Mouse (Mus musculus) intestine, embryonic 14.5 days (tissue): ENCODE results near the gene Gm15319. TPM values are rescaled to one million over a fixed set of nuclear protein-coding genes. Genes with fewer than 3 reads are reported as not detected.
A peak's percentile ranks its signal among the peaks of the same experiment; 100 is the strongest.
"Not testable (repeated sequence)": the region's sequence is repeated elsewhere in the genome, so short reads cannot be mapped to it uniquely, and the experiment has no call there.

ENCODE experiments used
- ATAC-seq: fragments of 200-750 bp; cut with Nextera tagmentation; replicated peaks from 2 replicates; pipeline ENCODE4 v1.8.0; 2017; ENCODE audit warnings: low read depth, moderate number of reproducible peaks, moderate TSS enrichment, moderate library complexity; ENCODE audit not compliant: low FRiP score, low TSS enrichment
- DNase-seq: peaks from one replicate; pipeline ENCODE4 v3.0.0-alpha.2; 2018; ENCODE audit warnings: low spot score
- H3K27ac ChIP-seq: fragments of 300-500 bp; sonication (generic); 2 replicates; pipeline ENCODE4 v1.5.1; 2014; ENCODE audit warnings: low read depth, mild to moderate bottlenecking, control low read depth
- H3K27me3 ChIP-seq: fragments of 300-500 bp; sonication (generic); replicated peaks from 2 replicates; pipeline ENCODE4 v1.6.1; 2014; ENCODE audit warnings: low read length, control low read depth; ENCODE audit not compliant: control insufficient read depth, insufficient read depth
- H3K36me3 ChIP-seq: fragments of 300-500 bp; sonication (generic); 2 replicates; pipeline ENCODE4 v1.6.1; 2014; ENCODE audit warnings: low read length, control low read depth; ENCODE audit not compliant: control insufficient read depth, insufficient read depth
- H3K4me1 ChIP-seq: fragments of 300-500 bp; sonication (generic); replicated peaks from 2 replicates; pipeline ENCODE4 v1.6.1; 2014; ENCODE audit warnings: low read length, control low read depth, mixed read lengths; ENCODE audit not compliant: control insufficient read depth, insufficient read depth
- H3K4me2 ChIP-seq: fragments of 300-500 bp; sonication (generic); 2 replicates; pipeline ENCODE4 v1.6.1; 2014; ENCODE audit warnings: low read length
- H3K4me3 ChIP-seq: fragments of 300-500 bp; sonication (generic); 2 replicates; pipeline ENCODE4 v1.5.1; 2014; ENCODE audit warnings: low read depth, low read length, control low read depth, mixed read lengths
- H3K9ac ChIP-seq: fragments of 300-500 bp; sonication (generic); 2 replicates; pipeline ENCODE4 v1.6.1; 2014; ENCODE audit warnings: mild to moderate bottlenecking, low read length
- H3K9me3 ChIP-seq: fragments of 300-500 bp; sonication (generic); 2 replicates; pipeline ENCODE4 v1.6.1; 2016; ENCODE audit warnings: low read length, control low read depth; ENCODE audit not compliant: control insufficient read depth
- WGBS: fragments of 180-500 bp; shearing (Covaris S2); extraction: QIAGEN DNeasy Blood & Tissue Kit; methylation state at CpG from one replicate; pipeline ENCODE4 v1.1.7; 2014; 5-methylcytosine and 5-hydroxymethylcytosine counted together
- polyA plus RNA-seq: library from polyadenylated mRNA; unstranded; fragments of >200 nt; fragmentation: Nextera tagmentation; extraction: Ambion mirVana; gene quantifications from 2 replicates; pipeline ENCODE4 v1.2.1, GENCODE M21; 2014

Gene Gm15319
- polyA plus RNA-seq, 1 experiment from 2014 or later: 0.72 TPM

- H3K36me3 ChIP-seq, H3K27me3 ChIP-seq, ATAC-seq, H3K9me3 ChIP-seq, H3K27ac ChIP-seq, H3K4me2 ChIP-seq, H3K4me3 ChIP-seq, DNase-seq, H3K9ac ChIP-seq, H3K4me1 ChIP-seq: not testable (repeated sequence)
- 80% methylated on average over 5 of the region's 5 CpGs for WGBS
Observed at GRCm38 (mm10) chr8:20356386-20356785, 6.6 kb downstream of the Gm15319 start.

DNA sequence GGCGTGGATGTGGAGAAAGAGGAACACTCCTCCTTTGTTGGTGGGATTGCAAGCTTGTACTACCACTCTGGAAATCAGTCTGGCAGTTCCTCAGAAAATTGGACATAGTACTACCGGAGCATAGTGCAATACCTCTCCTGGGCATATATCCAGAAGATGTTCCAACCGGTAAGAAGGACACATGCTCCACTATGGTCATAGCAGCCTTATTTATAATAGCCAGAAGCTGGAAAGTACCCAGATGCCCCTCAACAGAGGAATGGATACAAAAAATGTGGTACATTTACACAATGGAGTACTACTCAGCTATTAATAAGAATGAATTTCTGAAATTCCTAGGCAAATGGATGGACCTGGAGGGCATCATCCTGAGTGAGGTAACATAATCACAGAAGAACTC is 9.4 kb downstream of the Gm15319 start:
- H3K36me3 ChIP-seq, H3K4me3 ChIP-seq, DNase-seq, ATAC-seq, H3K4me1 ChIP-seq, H3K27me3 ChIP-seq, H3K9ac ChIP-seq, H3K27ac ChIP-seq, H3K9me3 ChIP-seq, H3K4me2 ChIP-seq: not testable (repeated sequence)
- 95% methylated on average over 1 of the region's 3 CpGs for WGBS

DNA sequence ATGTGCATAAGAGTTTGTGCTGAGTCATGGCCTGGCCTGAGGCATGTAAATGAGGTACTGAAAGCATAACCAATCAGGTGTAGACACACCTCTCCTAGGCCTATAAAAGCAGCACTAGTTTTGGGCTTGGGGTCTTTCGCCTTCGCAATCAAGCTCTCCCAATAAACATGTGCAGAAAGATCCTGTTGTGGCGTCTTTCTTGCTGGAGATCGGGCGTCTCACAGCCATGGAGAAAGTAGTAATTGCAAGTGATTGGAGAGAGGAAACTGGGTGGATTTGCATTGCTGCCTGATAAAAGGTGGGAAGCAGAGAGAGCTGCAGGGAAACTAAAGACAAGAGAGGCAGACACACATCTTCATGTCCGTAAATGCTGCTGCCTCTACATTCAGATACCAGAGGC is 60.3 kb downstream of the Gm15319 start:
- H3K4me3 ChIP-seq, H3K9me3 ChIP-seq, DNase-seq, H3K4me2 ChIP-seq, H3K27me3 ChIP-seq, ATAC-seq, H3K4me1 ChIP-seq, H3K27ac ChIP-seq, H3K36me3 ChIP-seq, H3K9ac ChIP-seq: not testable (repeated sequence)
- 95% methylated on average over 5 of the region's 6 CpGs for WGBS

- not testable (repeated sequence) for H3K27ac ChIP-seq, H3K4me3 ChIP-seq, H3K9me3 ChIP-seq, H3K27me3 ChIP-seq, H3K4me1 ChIP-seq, H3K9ac ChIP-seq, H3K36me3 ChIP-seq, DNase-seq, ATAC-seq, H3K4me2 ChIP-seq
- 78% methylated on average over 4 of the region's 4 CpGs for WGBS
Observed at GRCm38 (mm10) chr8:20300042-20300441, 63.0 kb downstream of the Gm15319 start.

DNA sequence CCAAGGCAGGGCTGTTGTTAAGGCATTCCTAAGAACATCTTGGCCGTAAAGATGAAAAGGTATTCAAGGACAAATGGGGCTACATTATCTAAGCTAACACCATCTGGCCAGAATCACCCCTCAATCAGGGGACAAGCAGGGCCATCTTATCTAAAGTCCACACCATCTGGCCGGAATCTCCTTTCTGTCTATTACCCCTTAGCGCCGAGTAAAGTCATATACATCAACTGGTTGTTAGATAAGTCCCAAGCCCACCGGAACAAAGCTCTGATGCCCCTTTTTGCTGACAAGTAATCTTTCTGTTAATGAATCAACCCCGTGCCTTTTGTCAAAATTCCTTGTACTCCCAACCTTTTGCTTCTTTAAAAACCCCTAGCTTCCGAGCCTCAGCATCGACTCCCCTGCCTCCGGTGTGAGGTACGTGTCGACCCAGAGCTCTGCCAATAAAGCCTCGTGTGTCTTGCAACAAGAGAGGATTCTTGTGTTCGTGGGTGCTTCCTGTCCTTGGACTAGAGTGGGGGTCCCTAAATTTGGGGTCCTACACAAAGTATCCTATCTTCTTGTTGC is 65.0 kb downstream of the Gm15319 start:
- H3K4me3 ChIP-seq, H3K27ac ChIP-seq, H3K9ac ChIP-seq, H3K4me2 ChIP-seq, DNase-seq, H3K27me3 ChIP-seq, H3K36me3 ChIP-seq, H3K9me3 ChIP-seq, ATAC-seq, H3K4me1 ChIP-seq: not testable (repeated sequence)
- WGBS: 83% methylated on average over 12 of the region's 13 CpGs

- ATAC-seq (peak; percentile 98), DNase-seq (peak; percentile 91)
- H3K36me3 ChIP-seq, H3K4me1 ChIP-seq, H3K27me3 ChIP-seq, H3K9me3 ChIP-seq: not testable (repeated sequence)
- Histone ChIP-seq H3K4me2 (peak overlapping the region; percentile 44), H3K4me3 (peak overlapping the region; percentile 51), H3K9ac (peak overlapping the region; percentile 87), H3K27ac (peak overlapping the region; percentile 64)
- 15% methylated on average over 49 of the region's 73 CpGs for WGBS
Observed at GRCm38 (mm10) chr8:20296803-20297702, 66.0 kb downstream of the Gm15319 start.

DNA sequence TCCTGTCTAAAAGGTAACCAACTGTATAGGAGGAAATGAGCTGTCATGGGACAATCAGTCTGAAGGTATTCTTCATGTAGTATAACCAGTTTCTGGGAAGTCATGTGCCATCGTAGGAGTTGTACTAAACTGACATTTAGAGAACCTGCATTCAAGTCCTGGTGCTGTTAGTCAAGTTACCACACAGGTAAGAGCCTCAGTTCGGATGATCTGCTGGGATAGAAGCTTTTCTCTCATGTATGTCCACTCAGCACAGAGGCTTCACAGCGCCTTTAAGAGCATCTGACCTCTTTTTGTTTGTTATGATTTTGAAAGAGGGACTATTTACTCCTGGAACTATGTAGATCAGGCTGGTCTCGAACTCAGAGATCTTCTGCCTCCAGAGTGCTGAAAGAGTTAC is 67.1 kb downstream of the Gm15319 start:
- H3K27ac ChIP-seq, H3K9ac ChIP-seq, H3K4me1 ChIP-seq, H3K36me3 ChIP-seq, DNase-seq, H3K27me3 ChIP-seq, ATAC-seq, H3K4me2 ChIP-seq, H3K9me3 ChIP-seq, H3K4me3 ChIP-seq: not testable (repeated sequence)
- 79% methylated on average over 2 of the region's 4 CpGs for WGBS

- H3K9me3 ChIP-seq, H3K27me3 ChIP-seq, DNase-seq, H3K27ac ChIP-seq, H3K36me3 ChIP-seq, H3K4me2 ChIP-seq, H3K4me3 ChIP-seq, ATAC-seq, H3K9ac ChIP-seq, H3K4me1 ChIP-seq: not testable (repeated sequence)
- WGBS: 93% methylated on average over 3 of the region's 4 CpGs
Observed at GRCm38 (mm10) chr8:20294826-20295225, 68.2 kb downstream of the Gm15319 start.

DNA sequence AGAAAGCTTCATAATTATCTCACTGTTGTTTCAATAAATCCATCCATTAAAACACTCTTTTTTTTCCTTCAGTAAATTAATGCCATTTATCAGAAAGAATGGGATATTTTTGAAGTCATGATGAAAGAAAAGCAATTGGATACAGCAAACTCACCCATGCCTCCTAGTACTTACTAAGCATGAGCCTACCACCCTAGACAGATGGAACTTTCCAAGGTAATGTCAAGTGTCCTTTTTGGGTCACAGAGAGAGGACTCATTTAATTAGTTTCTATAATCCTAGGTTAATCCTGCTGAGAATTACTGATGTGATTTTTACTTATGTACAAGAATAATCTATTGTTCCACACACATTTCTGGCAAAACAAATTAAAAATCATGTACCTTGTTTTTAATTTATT is 69.0 kb downstream of the Gm15319 start:
- not testable (repeated sequence) for H3K4me1 ChIP-seq, DNase-seq, H3K9me3 ChIP-seq, H3K4me2 ChIP-seq, ATAC-seq, H3K4me3 ChIP-seq, H3K27me3 ChIP-seq, H3K27ac ChIP-seq, H3K36me3 ChIP-seq, H3K9ac ChIP-seq
